Mouse (Mus musculus) layer of hippocampus, postnatal 10 days (tissue): ENCODE data around the gene Nectin2. TPM values are rescaled to one million over a fixed set of nuclear protein-coding genes. Genes with fewer than 3 reads are reported as not detected.
"Not testable (repeated sequence)": the region's sequence is repeated elsewhere in the genome, so short reads cannot be mapped to it uniquely, and the experiment has no call there.

Source experiments
- DNase-seq, 2 experiments: peaks; one replicate each; pipeline ENCODE4 v3.0.0; 2021; ENCODE audit warnings: low spot score in 2 of 2
- total RNA-seq, 2 experiments: library from RNA; stranded (reverse); gene quantifications; 2 replicates each; pipeline ENCODE4 v1.2.3; 2021

The Nectin2 gene
- total RNA-seq, 2 experiments from 2014 or later = 22.2 to 22.3 TPM

DNA sequence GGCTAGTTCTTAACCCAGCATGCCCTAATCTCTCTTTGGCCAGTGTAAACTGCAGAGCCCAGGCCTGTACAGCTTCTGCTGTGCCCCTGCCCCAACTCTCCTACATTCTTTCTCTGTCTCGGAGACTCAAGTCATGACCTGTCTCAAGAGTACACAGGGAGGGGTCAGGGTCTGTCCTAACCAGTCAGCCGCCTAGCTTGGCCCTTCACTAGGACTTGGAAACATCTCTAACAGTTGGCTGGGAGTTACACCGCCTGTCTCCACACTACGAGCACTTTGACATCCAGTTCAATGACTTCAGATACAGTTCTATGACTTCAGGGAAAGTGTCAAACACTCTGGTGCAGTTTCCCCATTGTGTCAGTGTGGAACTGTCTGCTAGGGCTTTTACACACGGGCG is 58.8 kb downstream of the Nectin2 start:
- DNase-seq = no peak

DNA sequence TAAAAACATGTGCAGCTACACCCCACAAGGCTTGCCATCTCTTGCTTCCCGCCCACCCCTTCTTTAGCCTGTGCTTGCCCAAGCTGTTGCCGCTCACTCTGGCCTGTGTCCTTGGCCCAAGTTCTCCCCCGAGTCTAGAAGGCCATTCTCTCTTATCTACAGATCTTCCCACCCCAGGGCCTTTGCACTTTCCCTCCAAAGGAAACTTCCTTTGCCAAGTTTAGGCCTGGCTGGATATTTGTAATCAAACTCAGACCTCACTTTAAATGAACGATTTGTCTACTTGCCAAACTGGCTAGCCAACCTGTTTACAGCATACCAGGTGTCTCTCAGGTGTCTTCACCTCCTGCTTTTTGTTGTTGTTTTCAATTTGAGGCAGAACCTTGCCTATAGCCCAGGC is 59.4 kb downstream of the Nectin2 start:
- DNase-seq = no peak

DNA sequence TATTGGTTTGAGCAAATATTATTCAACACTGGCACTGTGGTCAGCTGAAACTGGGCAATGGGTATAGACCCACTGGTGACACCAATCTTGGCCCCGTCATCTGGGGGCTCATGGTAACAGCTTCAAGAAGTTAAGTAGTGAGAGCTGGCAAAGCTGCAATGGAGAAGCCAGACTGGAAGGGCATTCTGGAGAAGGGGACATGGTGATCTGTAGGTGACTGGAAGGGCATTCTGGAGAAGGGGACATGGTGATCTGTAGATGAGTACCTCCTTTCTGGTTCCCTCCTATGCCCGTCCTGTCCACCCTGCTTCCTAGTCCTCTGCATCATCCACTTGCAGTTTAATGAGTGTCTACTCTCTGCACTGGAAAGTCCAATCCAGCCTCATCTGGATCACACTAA is 61.7 kb downstream of the Nectin2 start:
- DNase-seq = no peak

DNA sequence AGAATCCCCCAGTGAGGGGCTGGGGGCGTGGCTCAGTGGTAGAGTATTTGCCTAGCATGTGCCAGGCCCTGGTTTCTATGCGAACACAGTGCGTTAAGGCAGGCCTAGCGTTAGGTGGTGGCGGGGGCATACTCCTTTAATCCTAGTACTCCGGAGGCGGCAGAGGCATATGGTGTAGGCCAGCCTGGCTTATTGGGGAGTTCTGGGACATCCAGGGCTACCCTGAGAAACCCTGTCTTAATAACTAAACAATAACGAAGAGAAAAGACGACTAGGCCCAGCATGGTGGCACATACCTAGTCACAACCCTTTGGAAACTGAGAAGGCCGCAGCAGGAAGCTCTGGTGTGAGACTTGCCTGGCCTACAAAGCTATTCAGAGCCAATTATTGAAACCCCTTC is 62.2 kb downstream of the Nectin2 start:
- DNase-seq = no peak

DNA sequence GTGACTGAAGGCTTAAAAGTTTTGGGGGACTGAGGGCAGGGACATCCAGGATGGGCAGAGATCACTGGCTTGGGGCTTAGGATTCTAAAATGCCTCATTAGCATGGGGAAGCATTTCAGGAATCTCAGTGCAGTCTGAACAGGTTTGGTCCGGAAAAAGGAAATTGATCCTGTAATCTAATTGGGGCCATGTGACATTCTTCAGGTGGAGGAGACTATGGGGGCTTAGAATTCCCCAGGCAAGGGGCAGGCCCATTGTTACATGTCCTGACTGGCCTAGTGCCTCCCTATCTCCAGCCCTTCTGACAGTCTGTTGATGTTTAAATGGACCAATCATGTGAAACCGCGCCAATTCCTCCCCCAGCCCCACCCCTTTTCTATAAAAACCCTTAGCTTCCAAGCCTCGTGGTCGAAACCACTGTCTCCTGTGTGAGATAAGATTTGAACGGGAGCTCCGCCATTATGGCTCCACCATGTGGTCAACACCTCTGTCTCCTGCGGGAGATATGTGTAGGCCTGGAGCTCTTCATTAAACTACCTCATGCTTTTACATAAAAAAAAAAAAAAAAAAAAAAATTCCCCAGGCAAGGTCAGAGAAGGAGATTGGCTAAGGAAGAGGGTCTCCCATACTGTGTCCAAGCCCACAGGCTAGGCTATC is 63.2 kb downstream of the Nectin2 start:
- not testable (repeated sequence) for DNase-seq

DNA sequence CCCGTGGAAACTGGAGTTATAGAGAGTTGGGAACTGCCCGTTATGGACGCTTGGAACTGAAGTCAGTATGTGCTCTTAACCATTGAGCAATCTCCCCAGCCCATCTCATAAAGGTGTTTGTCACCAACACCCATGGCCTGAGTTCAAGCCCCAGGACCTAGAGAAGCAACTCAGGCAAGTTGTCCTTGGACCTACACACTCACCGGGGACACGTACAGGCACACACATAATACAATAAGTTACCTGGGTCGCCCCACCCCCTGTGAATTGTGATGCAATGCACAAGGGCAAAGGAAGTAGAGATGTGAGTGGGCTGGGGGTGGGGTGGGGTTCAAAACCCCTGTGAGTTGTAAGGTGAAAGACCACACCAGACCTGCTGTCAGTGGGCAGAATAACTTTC is 63.8 kb downstream of the Nectin2 start:
- DNase-seq = no peak

DNA sequence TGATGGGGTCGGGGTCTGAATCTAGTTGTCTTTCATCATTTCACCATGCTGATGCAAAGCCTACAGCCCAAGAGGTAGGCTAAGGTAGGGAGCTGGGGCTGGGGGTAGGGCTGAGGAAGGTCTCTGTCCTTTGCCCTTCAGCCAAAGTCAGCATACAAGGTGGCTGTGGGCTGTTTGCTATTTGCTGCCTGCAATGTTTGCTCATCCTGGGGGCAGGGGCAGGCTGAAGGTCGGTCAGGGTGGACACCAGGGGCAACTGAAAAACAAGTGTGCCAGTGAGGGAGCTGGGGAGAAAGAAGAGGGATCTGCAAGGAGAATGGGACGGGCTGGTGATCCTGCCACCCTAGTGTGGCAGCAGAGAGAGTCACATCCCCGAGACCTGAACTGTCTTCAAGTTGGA is 64.9 kb downstream of the Nectin2 start:
- DNase-seq = no peak

DNA sequence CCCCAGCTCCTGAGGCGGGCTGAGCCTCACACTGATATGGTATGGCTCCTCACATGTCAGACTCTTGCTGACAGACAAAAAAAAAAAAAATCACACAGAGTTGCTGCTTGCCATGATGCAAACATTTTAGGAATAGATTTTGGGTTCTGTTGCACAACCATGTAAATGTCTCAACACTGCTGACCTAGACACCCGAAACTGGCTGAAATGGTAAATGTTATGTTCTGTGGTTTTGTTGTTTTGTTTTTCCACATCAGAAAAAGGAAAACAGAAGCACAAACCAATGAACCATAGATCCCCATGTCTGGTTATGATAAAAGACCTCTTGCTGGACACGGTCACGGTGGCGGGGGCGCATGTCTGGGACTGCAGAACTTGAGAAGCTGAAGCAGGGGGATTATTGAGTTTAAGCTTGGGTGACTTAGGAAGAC is 66.5 kb downstream of the Nectin2 start:
- no peak for DNase-seq

DNA sequence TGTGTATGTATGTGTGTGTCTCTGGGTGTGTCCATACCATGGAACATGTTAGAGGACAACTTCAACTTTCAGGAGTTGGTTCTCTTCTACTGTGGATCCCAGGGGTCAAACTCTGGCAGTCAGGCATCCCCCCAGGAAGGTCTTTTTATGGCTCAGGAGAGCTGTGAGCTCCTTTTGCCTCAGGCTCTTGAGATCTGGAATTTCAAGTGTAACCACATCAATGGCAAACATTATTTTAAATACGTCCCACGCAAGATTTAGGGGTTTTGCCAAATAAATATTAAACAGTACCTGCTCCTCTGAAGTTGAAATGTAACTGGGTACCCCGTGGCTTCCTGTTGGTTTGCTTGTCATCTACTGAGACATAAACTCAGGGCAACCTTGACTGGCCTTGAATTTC is 67.3 kb downstream of the Nectin2 start:
- DNase-seq = no peak

DNA sequence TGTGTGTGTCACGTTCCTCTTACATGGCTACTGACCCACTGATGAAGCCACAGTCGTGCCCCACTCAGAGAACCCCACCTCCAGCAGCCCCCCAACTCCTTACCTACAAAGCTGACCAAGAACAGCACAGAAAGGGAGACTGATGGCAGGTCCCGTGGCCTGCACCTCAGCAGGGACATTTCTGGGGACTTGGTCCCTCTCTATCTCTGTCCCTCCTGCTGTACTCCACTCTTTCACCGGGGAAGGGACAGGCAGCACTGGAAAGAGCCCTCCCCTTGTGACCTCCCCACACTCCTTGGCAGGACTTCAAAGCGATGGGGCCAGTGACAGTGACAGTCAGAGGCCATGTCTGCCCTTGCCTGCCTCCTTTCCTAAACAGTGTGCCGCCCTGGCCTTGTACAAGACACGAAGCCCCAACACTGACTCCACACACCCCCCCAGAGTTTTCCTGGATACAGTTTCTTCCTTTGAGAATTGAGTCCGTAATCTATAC is 69.0 kb downstream of the Nectin2 start, which contains the start of the genes Gm44805 and Apoc4:
TSS of gene Gm44805 (minus strand) at position 222 of the 493 bp plus-strand sequence.
TSS of gene Apoc4 (minus strand) at position 278 of the 493 bp plus-strand sequence.
- DNase-seq = no peak

DNA sequence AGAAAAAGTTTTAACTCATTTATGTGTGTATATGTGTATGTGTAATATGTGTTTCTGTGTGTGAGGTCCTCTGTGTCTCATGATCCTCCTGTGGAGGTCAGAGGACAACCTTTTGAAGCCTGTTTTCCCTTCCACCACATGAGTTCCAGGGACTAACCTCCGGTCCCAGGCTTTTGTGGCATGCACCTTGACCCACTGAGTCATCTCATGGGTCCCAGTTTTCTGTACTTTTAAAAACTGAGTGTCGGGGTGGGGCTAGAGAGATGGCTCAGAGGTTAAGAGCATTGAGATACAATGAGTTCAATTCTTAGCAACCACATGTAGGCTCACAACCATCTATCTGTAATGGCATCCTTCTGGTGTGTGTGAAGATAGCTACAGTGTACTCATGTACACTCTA is 69.6 kb downstream of the Nectin2 start:
- DNase-seq = no peak

DNA sequence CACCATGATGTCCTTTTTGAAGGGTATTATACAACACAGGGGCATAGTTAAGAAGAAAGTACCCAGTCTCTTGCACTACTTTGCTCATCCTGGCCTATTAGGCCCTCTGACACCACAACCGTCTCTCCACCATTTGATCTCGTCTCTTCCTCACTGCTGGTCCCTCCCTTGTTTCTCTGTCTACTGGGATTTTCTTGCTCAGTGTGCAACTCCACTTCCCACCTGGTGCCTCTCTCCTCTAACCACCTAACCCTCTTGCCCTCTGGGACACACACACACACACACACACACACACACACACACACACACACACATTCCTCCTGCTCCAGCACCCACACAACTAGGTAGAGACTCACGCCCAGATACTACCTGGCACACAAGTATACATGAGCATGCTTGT is 71.4 kb downstream of the Nectin2 start:
- DNase-seq = no peak

DNA sequence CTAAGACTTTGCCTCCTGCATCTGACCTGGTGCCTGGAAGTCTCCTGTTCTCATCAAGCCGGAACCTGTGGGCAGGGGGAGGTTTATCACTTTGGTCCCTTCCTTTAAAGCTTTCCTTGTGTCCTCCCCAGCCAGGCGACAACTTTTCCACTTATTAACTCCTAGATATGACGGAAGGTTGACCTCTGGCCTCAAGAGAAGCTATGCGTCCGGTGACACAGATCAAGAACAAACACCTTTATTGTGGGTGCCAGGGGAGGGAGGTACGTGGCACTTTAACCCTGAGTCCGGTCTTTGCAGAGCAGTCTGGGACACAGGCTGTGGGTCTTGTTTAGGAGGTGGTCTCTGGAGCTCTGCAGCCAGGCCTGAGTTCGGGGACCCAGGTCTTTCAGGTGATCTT is 72.4 kb downstream of the Nectin2 start, which contains the start of gene Apoc2:
TSS of gene Apoc2 (minus strand) at position 70 of the 400 bp plus-strand sequence.
- DNase-seq = no peak

DNA sequence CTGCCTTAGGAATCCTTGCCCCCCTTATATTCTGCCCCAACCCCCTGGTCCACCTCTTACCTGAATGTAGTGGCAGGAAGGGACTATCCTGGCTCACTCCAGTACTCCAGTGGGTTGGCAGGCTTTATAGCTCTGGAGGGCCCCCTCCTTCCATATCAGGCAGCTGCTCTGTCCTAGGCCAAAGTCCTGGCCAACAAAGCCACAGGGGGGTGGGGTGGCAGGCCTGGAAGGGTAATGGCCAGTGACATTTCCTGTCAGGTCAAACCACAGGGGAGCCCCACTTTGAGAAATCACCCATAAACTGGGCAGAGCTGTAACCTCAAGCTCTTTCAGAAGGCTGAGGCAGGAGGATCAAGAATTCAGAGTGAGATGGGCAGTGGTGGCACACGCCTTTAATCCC is 73.6 kb downstream of the Nectin2 start:
- DNase-seq = no peak

DNA sequence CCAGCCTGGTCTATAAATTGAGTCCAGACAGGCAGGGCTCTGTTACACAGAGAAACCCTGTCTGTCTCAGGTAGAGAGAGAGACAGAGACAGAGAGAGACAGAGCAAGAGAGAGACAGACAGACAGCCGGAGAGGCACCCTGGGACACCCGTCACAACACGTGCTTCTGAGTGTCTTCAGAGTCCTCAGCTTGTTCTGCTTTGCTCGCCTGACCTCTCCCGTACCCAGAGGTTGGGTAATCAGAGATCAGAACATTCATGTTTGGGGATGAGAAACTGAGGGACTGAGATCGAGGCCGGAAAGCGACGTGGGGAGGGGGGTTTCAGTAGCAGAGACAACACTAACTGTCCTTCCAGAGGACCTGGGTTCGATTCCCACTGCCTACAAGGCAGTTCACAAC is 74.5 kb downstream of the Nectin2 start:
- no peak for DNase-seq

DNA sequence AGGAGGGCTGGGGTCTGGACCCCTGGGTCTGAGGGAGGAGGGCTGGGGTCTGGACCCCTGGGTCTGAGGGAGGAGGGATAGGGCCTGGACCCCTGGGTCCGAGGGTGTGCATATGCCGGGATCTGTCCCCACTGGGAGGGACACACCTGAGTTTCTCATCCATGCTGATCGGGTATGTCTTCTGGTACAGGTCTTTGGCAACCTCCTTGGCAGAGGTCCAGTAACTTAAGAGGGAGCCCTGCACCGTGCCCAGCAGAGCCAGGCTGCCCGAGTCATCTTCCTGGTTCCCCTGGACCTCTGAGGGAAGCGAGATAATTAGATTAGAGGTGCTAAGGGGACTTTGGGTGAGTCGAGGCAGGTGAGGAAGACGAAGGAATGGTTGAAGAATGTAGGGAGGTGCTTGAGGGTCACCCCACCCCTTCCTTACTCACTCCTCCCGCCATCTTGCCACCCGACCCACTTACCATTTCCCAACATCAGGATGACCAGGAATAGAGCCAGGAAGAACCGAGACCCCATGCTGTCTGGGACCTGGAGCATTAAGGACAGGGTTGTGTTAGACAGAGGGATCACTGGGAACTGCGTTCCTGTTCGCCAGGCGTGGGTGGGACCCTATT is 77.1 kb downstream of the Nectin2 start:
- no peak for DNase-seq

DNA sequence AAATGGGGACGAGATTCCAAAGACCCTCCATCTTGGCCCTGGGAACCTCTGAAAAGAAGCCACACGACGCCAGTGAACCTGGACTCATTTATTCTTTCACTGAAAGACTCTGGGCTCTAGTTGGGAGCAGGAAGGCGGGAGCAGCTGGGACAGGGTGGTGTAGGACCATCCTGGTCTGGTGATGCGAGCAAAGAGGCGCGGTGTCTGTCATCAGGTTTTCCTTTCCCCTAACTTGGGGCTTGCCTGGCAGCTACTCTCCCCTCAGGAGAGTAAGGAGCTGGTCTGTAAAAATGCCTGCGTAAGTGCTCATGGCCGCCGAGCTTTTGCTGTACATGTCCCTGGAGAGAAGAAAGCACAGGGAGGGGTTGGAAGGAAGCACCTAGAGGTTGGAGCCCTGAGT is 78.8 kb downstream of the Nectin2 start:
- no peak for DNase-seq

DNA sequence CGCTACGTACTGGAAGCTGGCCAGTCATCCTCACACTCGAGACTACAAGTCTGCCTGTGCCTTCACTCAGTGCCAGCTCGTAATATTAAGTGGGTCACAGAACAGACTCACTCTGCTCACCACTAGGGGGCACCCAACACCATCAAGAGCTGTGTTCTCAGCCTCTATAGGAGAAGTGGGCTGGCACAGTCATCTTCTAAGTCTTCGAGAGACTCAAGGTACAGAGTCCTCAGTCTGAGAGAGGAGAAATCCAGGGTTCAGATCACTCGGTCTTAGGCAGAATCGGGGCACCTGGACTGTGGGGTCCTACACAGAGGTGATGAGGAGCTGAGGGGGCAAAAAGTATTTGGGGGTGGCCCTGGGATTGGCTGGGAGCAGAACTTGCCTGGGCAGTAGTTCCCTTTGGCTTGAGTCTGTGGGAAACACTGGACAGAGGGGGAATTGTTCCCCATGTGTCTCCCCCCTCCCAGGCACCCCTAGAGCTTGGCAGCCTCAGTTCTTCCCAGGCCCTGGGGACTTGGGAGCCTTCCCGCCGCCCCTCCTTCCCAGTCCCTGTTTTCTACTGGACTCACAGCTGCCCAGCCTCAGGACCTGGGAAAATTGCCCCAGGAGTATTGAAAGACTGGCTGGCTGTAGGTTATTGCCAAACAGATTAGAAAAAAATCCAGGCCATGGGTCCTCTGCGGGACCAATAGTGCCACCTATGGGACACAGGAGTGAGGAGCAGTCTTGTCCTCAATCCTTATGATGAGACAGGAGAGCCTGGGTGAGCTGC is 81.1 kb downstream of the Nectin2 start:
- peak; percentile 94 to 95 for DNase-seq

DNA sequence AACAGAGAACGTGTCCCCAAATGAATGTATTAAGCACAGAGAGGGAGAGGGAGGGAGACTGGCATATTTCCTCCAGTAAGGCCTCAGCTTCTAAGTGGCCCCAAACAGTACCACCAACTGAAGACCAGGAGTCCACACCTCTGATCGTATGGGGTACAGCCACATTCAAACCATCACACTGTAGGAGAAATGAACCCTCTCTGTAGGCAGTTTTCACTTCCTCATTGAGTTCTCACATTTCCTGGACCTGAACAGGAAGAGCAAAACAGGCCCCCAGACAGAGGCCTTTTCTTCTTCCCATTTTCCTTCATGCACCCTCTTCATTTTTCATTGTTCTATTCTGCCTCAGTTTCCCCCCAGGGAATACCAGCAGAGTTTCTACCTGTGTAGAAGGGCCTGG is 82.8 kb downstream of the Nectin2 start:
- no peak for DNase-seq

DNA sequence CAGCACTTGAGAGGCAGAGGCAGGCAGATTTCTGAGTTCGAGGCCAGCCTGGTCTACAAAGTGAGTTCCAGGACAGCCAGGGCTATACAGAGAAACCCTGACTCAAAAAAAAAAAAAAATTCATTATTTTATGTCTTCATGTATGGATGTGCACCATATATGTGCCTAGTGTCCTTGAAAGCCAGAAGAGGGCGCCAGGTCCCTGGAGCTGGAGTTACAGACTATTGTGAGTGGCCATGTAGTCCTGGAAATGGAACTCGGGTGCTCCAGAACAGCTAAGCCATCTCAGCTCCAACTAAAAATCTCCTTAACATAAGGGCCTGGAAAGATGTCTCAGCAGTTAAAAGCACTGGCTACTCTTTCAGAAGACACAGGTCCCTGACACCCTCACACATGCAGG is 83.5 kb downstream of the Nectin2 start:
- no peak for DNase-seq
